Mouse (Mus musculus) heart, postnatal 0 days (tissue): ENCODE measurements around the gene H2-Eb1.

Experiments
- CTCF ChIP-seq: IDR thresholded peaks from 2 replicates; pipeline ENCODE4 v1.5.1; 2016; ENCODE audit warnings: antibody characterized with exemption, control low read depth, low read depth
- EP300 ChIP-seq: IDR thresholded peaks from 2 replicates; pipeline ENCODE4 v1.6.1; 2016; ENCODE audit warnings: antibody characterized with exemption, low read depth

GRCm38 (mm10) chr17:34257594-34258375 is 47.9 kb upstream of the H2-Eb1 start, which contains the start of gene H2-Ab1:
- TF ChIP-seq CTCF (no peak), EP300 (no peak)
